Mouse (Mus musculus): ENCODE results near the gene Trappc12. TPM values are rescaled to one million over a fixed set of nuclear protein-coding genes. Genes with fewer than 3 reads are reported as not detected.
"Not testable (repeated sequence)": the region's sequence is repeated elsewhere in the genome, so short reads cannot be mapped to it uniquely, and the experiment has no call there.

Gene Trappc12
- polyA plus RNA-seq, 1 experiment, result 0.85 TPM

DNA sequence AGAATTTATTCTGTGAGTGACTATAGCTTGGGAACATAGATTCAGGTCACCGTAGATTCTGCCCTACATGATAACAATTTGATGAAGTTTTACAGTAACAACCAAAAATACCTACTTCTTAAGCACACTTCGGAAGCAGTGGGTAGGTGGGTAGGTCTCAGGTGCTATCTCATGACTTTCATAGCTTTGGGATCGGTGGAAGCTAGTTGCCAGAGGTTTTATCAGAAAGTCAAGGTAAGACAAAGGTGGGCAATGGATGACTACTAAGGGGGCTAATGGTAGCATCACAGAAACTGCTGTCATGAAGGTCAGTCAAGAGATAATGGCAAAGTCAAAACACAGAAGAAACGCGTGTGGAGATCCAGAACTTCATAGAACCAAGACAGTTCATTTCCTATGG, 604 bp upstream of the Trappc12 start:
- Histone ChIP-seq H3K4me3 (replicated peaks) (peak overlapping the region; percentile 73), H3K4me1 (ENCODE audit: control insufficient read depth) (peaks cover 55% of the 10 kb centered on the region), H3K27me3 (ENCODE audit: control insufficient read depth) (no peaks in the 10 kb centered on the region), H3K9me3 (ENCODE audit: control insufficient read depth, low read length) (no peaks in the 10 kb centered on the region), H3K36me3 (ENCODE audit: control insufficient read depth) (peaks cover 22% of the 10 kb centered on the region)
- TF ChIP-seq GATA1 (IDR thresholded peaks at IDR 0.05; ENCODE audit: low read length) (no peak), TAL1 (IDR thresholded peaks at IDR 0.05; ENCODE audit: low read length) (no peak)

DNA sequence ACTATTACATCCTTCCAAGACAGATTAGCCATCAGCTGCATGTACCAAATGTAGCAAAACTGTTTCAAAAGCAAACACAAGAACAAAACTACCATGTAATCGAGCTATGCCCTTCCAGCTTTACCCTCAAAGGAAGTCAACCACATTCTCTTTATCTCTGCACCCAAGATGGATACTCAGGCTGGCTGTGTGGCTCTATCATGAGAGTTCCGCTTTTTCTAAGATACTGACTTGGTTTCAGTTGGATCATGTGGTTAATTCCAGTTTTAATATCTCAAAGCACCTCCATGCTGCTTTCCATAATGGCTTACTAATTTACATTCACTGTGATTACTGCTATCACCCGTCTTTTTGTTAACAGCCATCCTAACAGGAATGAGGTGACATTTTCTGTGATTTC, 6.9 kb downstream of the Trappc12 start:
- Histone ChIP-seq H3K27me3 (ENCODE audit: control insufficient read depth) (no peaks in the 10 kb centered on the region), H3K4me1 (ENCODE audit: control insufficient read depth) (peaks cover 29% of the 10 kb centered on the region), H3K4me3 (replicated peaks) (no peak overlapping the region), H3K9me3 (ENCODE audit: control insufficient read depth, low read length) (no peaks in the 10 kb centered on the region), H3K36me3 (ENCODE audit: control insufficient read depth) (peaks cover 81% of the 10 kb centered on the region)
- TF ChIP-seq GATA1 (IDR thresholded peaks at IDR 0.05; ENCODE audit: low read length), result no peak
- no peak for TF ChIP-seq TAL1 (IDR thresholded peaks at IDR 0.05; ENCODE audit: low read length)

DNA sequence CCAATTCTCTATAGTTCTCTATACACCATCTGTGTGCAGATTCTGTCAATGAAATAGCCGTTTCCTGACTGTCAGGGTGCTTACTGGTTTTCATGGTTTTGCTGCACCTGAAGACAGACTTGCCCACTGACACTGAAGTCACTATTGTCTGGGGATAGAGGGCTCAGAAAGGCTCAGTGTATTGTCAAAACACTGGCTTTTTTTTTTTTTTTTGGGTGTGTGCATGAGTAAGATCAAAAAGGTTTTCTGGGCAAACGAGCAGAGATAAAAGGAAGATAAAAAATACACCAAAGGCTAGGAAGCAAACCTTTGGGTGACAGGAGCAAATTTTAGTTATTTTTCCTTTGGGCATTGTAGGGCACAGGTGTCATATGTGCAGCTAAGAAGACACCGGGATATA, 15.0 kb downstream of the Trappc12 start:
- TF ChIP-seq TAL1 (IDR thresholded peaks at IDR 0.05; ENCODE audit: low read length) (no peak), GATA1 (IDR thresholded peaks at IDR 0.05; ENCODE audit: low read length) (no peak)
- Histone ChIP-seq H3K4me1 (ENCODE audit: control insufficient read depth) (no peaks in the 10 kb centered on the region), H3K9me3 (ENCODE audit: control insufficient read depth, low read length) (peaks cover 5% of the 10 kb centered on the region), H3K27me3 (ENCODE audit: control insufficient read depth) (no peaks in the 10 kb centered on the region), H3K4me3 (replicated peaks) (no peak overlapping the region), H3K36me3 (ENCODE audit: control insufficient read depth) (peaks cover 79% of the 10 kb centered on the region)

DNA sequence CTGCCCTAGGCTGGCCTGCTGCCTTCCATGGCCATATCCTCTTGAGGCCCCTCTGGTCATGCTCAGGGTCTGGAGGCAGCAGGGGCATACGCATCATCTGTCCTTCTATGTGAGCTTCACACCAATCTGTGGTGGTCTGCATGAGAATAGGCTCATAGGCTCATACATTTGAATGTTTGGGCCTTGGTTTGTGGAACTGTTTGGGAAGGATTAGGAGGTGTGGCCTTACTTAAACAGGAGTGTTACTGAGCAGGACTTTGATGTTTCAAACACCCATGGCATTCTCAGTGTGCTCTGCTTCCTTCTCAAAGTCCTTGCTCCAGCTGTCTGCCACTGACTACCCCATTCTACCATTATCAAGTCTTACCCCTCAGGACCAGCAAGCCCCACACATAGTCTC, 16.0 kb downstream of the Trappc12 start:
- H3K9me3 ChIP-seq (ENCODE audit: control insufficient read depth, low read length), result peaks cover 5% of the 10 kb centered on the region
- H3K4me1 ChIP-seq (ENCODE audit: control insufficient read depth), result no peaks in the 10 kb centered on the region
- TF ChIP-seq TAL1 (IDR thresholded peaks at IDR 0.05; ENCODE audit: low read length), result no peak
- TF ChIP-seq GATA1 (IDR thresholded peaks at IDR 0.05; ENCODE audit: low read length), result no peak
- H3K27me3 ChIP-seq (ENCODE audit: control insufficient read depth), result no peaks in the 10 kb centered on the region
- H3K4me3 ChIP-seq (replicated peaks), result no peak overlapping the region
- H3K36me3 ChIP-seq (ENCODE audit: control insufficient read depth), result peaks cover 73% of the 10 kb centered on the region

DNA sequence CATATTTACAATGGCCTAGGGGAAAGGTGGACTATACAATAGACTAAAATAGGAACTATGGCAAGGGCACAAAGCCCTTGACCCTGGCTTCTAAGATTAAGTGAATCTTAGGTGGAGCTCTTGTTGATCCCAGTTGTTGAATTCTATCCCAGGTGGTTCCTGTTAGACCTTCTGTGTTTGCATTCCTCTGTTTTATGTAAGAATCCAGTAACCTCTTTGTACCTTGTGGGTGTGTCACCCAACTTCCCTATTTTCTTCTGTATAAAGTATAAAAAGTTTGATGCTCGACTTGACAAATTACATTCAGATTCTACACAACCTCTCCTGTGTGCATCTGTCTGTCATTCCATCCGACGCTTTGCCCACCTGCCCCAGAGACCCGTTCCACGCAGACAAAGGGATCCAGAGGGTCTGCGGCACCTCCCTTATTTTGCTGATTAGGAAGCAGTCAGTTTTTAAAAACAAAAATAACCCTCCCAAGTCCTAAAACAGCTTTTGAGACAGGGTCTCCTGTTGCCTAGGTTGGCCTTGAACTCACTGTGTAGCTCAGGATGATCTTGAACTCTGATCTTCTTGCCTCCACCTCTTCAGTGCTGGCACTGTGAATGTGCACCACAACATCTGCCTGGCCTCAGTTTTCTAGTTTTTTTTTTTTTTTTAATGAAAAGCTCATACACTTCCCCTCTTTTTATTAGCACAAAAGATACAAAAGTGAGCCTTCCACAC, 16.6 kb downstream of the Trappc12 start:
- H3K4me3 ChIP-seq (replicated peaks); H3K9me3 ChIP-seq (ENCODE audit: control insufficient read depth, low read length); H3K27me3 ChIP-seq (ENCODE audit: control insufficient read depth); H3K4me1 ChIP-seq (ENCODE audit: control insufficient read depth): not testable (repeated sequence)
- H3K36me3 ChIP-seq (ENCODE audit: control insufficient read depth), result peaks cover 75% of the 10 kb centered on the region

DNA sequence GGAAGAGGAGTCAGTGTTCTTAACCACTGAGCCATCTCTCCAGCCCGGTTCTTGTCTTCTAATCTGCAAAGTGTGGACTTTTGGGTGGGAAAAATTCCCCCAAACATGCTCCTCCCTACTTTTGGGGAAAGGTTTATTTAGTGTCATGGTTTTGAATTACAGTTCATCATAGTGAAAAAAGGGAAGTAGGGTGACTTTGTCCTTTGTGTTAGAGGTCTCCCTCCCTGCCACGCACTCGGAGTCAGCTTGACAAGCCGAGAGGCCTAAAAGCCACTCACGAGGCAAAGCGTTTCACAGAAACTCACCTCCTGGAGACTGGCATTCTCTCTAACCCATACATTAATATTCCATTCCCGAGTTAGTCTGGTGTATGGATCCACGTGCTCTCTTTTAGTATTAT, 17.6 kb downstream of the Trappc12 start:
- TF ChIP-seq GATA1 (IDR thresholded peaks at IDR 0.05; ENCODE audit: low read length) (no peak), TAL1 (IDR thresholded peaks at IDR 0.05; ENCODE audit: low read length) (no peak)
- Histone ChIP-seq H3K4me3 (replicated peaks) (no peak overlapping the region), H3K27me3 (ENCODE audit: control insufficient read depth) (no peaks in the 10 kb centered on the region), H3K9me3 (ENCODE audit: control insufficient read depth, low read length) (peaks cover 5% of the 10 kb centered on the region), H3K36me3 (ENCODE audit: control insufficient read depth) (peaks cover 71% of the 10 kb centered on the region), H3K4me1 (ENCODE audit: control insufficient read depth) (no peaks in the 10 kb centered on the region)

DNA sequence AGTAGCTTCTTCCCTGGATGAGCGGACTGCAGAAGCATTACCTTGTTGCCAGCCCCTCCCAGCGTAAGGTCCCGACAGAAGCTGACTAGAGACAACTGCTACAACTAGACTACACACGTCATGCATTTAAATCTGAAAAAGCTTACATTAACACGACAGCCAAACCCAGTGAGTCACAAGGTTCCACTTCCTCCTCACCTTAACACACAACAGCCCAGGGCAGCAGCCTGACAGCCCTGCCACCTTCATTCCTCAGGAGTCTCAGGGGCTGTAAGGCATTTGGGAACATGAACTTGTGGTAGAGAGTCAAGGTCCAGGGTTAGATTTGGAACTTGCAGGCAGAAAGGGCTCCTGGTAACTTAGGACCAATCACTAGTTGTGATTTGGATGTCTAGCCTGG, 23.2 kb downstream of the Trappc12 start:
- H3K4me1 ChIP-seq (ENCODE audit: control insufficient read depth), result no peaks in the 10 kb centered on the region
- no peak for TF ChIP-seq GATA1 (IDR thresholded peaks at IDR 0.05; ENCODE audit: low read length)
- no peak for TF ChIP-seq TAL1 (IDR thresholded peaks at IDR 0.05; ENCODE audit: low read length)
- no peaks in the 10 kb centered on the region for H3K27me3 ChIP-seq (ENCODE audit: control insufficient read depth)
- no peak overlapping the region for H3K4me3 ChIP-seq (replicated peaks)
- no peaks in the 10 kb centered on the region for H3K9me3 ChIP-seq (ENCODE audit: control insufficient read depth, low read length)
- H3K36me3 ChIP-seq (ENCODE audit: control insufficient read depth), result peaks cover 58% of the 10 kb centered on the region

DNA sequence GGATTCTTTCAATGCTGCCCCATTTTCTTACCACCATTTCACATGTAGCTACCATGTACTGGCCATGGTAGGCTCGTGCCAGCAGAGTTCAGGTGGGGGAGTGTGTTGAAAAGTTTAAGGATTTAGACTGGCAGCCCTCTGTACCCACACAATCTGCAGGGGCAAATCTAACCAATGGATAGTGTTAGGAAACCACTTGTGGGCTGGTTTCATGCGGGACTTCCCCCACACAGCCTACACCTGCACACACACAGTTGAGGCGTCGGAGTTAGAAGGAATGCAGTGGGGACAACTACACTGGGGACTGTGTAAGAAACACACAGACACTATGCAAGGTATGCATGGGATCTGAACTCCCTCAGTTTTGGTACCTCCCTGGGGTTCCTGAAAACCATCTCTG, 24.1 kb downstream of the Trappc12 start:
- Histone ChIP-seq H3K27me3 (ENCODE audit: control insufficient read depth) (no peaks in the 10 kb centered on the region), H3K4me1 (ENCODE audit: control insufficient read depth) (no peaks in the 10 kb centered on the region), H3K4me3 (replicated peaks) (no peak overlapping the region), H3K9me3 (ENCODE audit: control insufficient read depth, low read length) (no peaks in the 10 kb centered on the region), H3K36me3 (ENCODE audit: control insufficient read depth) (peaks cover 59% of the 10 kb centered on the region)
- no peak for TF ChIP-seq GATA1 (IDR thresholded peaks at IDR 0.05; ENCODE audit: low read length)
- TF ChIP-seq TAL1 (IDR thresholded peaks at IDR 0.05; ENCODE audit: low read length), result no peak

DNA sequence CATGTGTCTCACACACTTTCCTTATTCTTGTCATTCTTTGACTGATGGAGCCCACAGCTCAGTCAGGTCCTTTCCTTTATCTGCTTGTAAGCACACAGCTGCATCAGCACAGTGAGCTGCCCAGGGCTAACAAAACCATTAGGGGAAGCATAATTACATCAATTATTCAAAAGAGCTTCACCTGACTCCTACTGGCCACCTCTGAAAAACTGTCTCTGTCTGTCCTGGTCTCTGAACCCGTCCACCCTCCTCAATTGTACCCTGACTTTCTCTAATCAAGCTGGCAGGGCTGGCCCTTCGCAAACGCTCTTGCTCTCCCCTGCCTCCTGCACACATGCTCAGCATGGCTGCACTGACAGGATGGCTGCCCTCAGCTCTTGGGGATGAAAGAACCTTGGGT, 25.9 kb downstream of the Trappc12 start:
- Histone ChIP-seq H3K36me3 (ENCODE audit: control insufficient read depth) (peaks cover 66% of the 10 kb centered on the region), H3K4me3 (replicated peaks) (no peak overlapping the region)
- TF ChIP-seq GATA1 (IDR thresholded peaks at IDR 0.05; ENCODE audit: low read length), result no peak
- no peak for TF ChIP-seq TAL1 (IDR thresholded peaks at IDR 0.05; ENCODE audit: low read length)

DNA sequence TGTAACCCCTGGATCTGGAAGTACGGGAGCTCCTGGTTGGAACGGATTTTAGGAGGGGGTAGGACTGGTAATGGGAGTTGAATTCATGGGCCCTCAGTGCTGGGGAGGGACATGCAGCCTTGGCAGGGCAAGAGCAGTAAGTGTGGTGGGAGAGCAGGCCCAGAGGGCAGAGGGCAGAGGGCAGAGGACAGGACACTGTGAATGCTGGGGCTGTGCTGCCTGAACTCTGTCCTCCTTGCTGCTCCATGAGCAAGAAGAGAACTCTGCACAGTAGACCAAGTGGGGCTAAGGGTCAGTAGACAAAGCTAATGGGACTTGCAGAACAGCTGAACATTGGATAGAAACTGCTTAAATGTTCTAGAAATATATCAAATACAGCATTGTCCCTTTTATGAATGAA, 32.2 kb downstream of the Trappc12 start:
- Histone ChIP-seq H3K9me3 (ENCODE audit: control insufficient read depth, low read length) (no peaks in the 10 kb centered on the region), H3K36me3 (ENCODE audit: control insufficient read depth) (peaks cover 78% of the 10 kb centered on the region), H3K4me3 (replicated peaks) (no peak overlapping the region), H3K27me3 (ENCODE audit: control insufficient read depth) (no peaks in the 10 kb centered on the region), H3K4me1 (ENCODE audit: control insufficient read depth) (peaks cover 5% of the 10 kb centered on the region)
- TF ChIP-seq TAL1 (IDR thresholded peaks at IDR 0.05; ENCODE audit: low read length) (no peak), GATA1 (IDR thresholded peaks at IDR 0.05; ENCODE audit: low read length) (no peak)

More for the DNA sequence above, 25.9 kb downstream of the Trappc12 start:
- Histone ChIP-seq H3K4me1 (ENCODE audit: control insufficient read depth) (no peaks in the 10 kb centered on the region), H3K9me3 (ENCODE audit: control insufficient read depth, low read length) (no peaks in the 10 kb centered on the region), H3K27me3 (ENCODE audit: control insufficient read depth) (no peaks in the 10 kb centered on the region)

Data from erythroblast, embryonic 14.5 days (primary cell).